Mouse (Mus musculus) lung, postnatal 0 days (tissue): Measurements from ENCODE around the gene Krba1. TPM values are rescaled to one million over a fixed set of nuclear protein-coding genes. Genes with fewer than 3 reads are reported as not detected.

Experiments
- ATAC-seq: fragments of 200-750 bp; cut with Nextera tagmentation; 2 replicates; pipeline ENCODE4 v1.8.0; 2017; ENCODE audit warnings: moderate library complexity
- DNase-seq: peaks from one replicate; pipeline ENCODE4 v3.0.0-alpha.2; 2016; ENCODE audit warnings: low spot score
- H3K27ac ChIP-seq: fragments of 300-500 bp; sonication (generic); 2 replicates; pipeline ENCODE4 v1.5.1; 2014; ENCODE audit warnings: antibody characterized with exemption, mild to moderate bottlenecking, low read length, mixed read lengths
- H3K27me3 ChIP-seq: fragments of 300-500 bp; sonication (generic); replicated peaks from 2 replicates; pipeline ENCODE4 v1.6.1; 2014; ENCODE audit warnings: low read length, mixed read lengths; ENCODE audit not compliant: insufficient read depth
- H3K36me3 ChIP-seq: fragments of 300-500 bp; sonication (generic); 2 replicates; pipeline ENCODE4 v1.6.1; 2014; ENCODE audit warnings: low read length, mixed read lengths; ENCODE audit not compliant: insufficient read depth
- H3K4me1 ChIP-seq: fragments of 300-500 bp; sonication (generic); 2 replicates; pipeline ENCODE4 v1.6.1; 2014; ENCODE audit warnings: antibody characterized with exemption, low read depth, low read length, mixed read lengths; ENCODE audit not compliant: insufficient read depth
- H3K4me2 ChIP-seq: fragments of 300-500 bp; sonication (generic); replicated peaks from 2 replicates; pipeline ENCODE4 v1.6.1; 2014; ENCODE audit warnings: low read depth, mild to moderate bottlenecking, low read length, moderate library complexity, mixed read lengths
- H3K4me3 ChIP-seq: fragments of 300-500 bp; sonication (generic); 2 replicates; pipeline ENCODE4 v1.5.1; 2014; ENCODE audit warnings: low read depth, low read length
- H3K9ac ChIP-seq: fragments of 300-500 bp; sonication (generic); replicated peaks from 2 replicates; pipeline ENCODE4 v1.6.1; 2014; ENCODE audit warnings: low read depth, mild to moderate bottlenecking
- H3K9me3 ChIP-seq: fragments of 300-500 bp; sonication (generic); 2 replicates; pipeline ENCODE4 v1.6.1; 2016; ENCODE audit warnings: low read length, mixed read lengths
- CTCF ChIP-seq: IDR thresholded peaks from 2 replicates; pipeline ENCODE4 v1.5.1; 2016; ENCODE audit warnings: antibody characterized with exemption, mild to moderate bottlenecking
- EP300 ChIP-seq: IDR thresholded peaks from 2 replicates; pipeline ENCODE4 v1.6.1; 2016; ENCODE audit warnings: antibody characterized with exemption, mild to moderate bottlenecking, control low read depth
- WGBS: fragments of 180-500 bp; shearing (Covaris S2); extraction: QIAGEN DNeasy Blood & Tissue Kit; methylation state at CpG from one replicate; pipeline ENCODE4 v1.1.7; 2014; 5-methylcytosine and 5-hydroxymethylcytosine counted together
- polyA plus RNA-seq: library from polyadenylated mRNA; unstranded; fragments of >200 nt; fragmentation: Nextera tagmentation; extraction: Ambion mirVana; gene quantifications from 2 replicates; pipeline ENCODE4 v1.2.1, GENCODE M21; 2015

The Krba1 gene
- polyA plus RNA-seq, 1 experiment from 2014 or later = 7.6 TPM

- Histone ChIP-seq H3K9me3 (no peaks in the 10 kb centered on the region), H3K4me3 (no peak overlapping the region), H3K36me3 (peaks cover 27% of the 10 kb centered on the region), H3K27ac (no peak overlapping the region), H3K9ac (no peak overlapping the region), H3K4me2 (no peak overlapping the region), H3K4me1 (no peaks in the 10 kb centered on the region), H3K27me3 (no peaks in the 10 kb centered on the region)
- TF ChIP-seq CTCF = no peak
- TF ChIP-seq EP300 = no peak
- WGBS = 84% methylated on average over 6 of the region's 6 CpGs
- DNase-seq (no peak), ATAC-seq (no peak)
Observed at GRCm38 (mm10) chr6:48411193-48412092, 16.1 kb downstream of the Krba1 start.

DNA sequence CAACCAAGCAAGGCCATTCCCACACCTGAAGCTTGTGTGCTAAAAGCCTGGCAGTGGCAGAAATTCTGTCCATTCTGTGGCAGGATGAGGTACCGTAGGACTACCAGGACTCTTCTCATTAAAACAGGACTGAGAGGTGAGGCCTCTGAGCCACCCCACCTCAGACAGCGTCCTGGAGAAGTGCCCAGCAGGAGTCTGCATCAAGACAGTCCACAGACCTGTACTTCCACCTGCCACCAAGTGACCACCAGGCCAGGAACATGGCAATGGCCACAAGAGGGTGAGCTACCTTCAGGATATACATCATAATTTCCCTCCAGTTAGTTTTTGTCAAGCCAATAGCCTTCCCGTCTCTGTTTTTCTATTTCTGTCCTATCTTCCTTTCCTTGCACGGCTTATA is 16.8 kb downstream of the Krba1 start:
- no peak for TF ChIP-seq EP300
- TF ChIP-seq CTCF = peak; percentile 25; the same call in 1 of the 2 replicates
- peaks cover 32% of the 10 kb centered on the region for H3K36me3 ChIP-seq
- no peak overlapping the region for H3K27ac ChIP-seq
- no peaks in the 10 kb centered on the region for H3K27me3 ChIP-seq
- H3K9me3 ChIP-seq = no peaks in the 10 kb centered on the region
- H3K4me3 ChIP-seq = no peak overlapping the region
- no peaks in the 10 kb centered on the region for H3K4me1 ChIP-seq
- no peak overlapping the region for H3K9ac ChIP-seq
- DNase-seq = no peak
- no peak overlapping the region for H3K4me2 ChIP-seq
- no peak for ATAC-seq
- WGBS = 82% methylated on average over 4 of the region's 4 CpGs

- Histone ChIP-seq H3K27me3 (no peaks in the 10 kb centered on the region), H3K9me3 (no peaks in the 10 kb centered on the region), H3K4me2 (no peak overlapping the region), H3K36me3 (peaks cover 32% of the 10 kb centered on the region), H3K4me1 (no peaks in the 10 kb centered on the region), H3K9ac (no peak overlapping the region), H3K4me3 (no peak overlapping the region), H3K27ac (no peak overlapping the region)
- TF ChIP-seq CTCF (no peak), EP300 (no peak)
- ATAC-seq = no peak
- 75% methylated on average over 3 of the region's 3 CpGs for WGBS
- no peak for DNase-seq
Observed at GRCm38 (mm10) chr6:48412662-48413061, 17.3 kb downstream of the Krba1 start.

DNA sequence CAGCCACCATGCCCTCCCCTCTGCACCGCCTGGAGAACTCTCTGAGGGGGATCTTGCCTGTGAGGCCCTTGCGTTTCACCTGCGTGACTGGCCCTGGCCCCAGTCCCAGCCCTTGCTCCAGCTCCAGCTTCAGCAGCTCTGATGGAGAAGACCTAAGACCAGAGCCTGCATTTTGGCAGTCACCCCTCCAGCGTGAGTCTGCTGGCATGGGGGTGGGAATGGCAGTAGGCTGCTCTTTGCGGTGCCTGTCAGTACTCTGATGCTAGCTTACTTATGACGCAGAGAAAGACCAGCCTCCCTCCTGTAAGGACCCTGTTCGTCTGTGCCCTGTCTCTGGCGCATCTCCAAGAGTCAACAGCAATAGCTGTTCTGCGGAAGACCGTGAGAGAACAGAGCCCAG is 17.7 kb downstream of the Krba1 start:
- TF ChIP-seq CTCF = no peak
- no peak for TF ChIP-seq EP300
- ATAC-seq (no peak), DNase-seq (no peak)
- no peaks in the 10 kb centered on the region for H3K27me3 ChIP-seq
- H3K4me1 ChIP-seq = no peaks in the 10 kb centered on the region
- 85% methylated on average over 10 of the region's 10 CpGs for WGBS
- H3K9me3 ChIP-seq = no peaks in the 10 kb centered on the region
- H3K9ac ChIP-seq = no peak overlapping the region
- H3K36me3 ChIP-seq = peaks cover 32% of the 10 kb centered on the region
- H3K27ac ChIP-seq = no peak overlapping the region
- H3K4me2 ChIP-seq = no peak overlapping the region
- no peak overlapping the region for H3K4me3 ChIP-seq

DNA sequence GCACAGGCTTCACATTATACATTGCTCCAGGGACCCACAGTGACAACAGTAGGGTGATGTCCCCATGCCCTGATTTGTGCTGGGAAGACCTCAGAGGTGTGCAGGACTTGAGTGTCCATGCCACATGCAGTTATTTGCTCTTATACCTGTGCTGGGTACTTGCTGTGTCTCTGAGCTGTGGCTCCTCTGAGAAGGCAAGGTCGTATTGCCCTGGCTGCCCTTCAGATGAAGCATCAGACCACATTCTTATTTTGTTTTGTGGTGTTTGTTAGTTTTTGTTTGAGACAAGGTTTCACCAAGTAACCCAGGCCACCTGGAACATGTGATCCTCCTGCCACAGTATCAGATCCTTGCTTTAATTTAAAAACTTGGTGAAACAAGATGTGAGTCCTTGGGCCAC is 19.5 kb downstream of the Krba1 start:
- Histone ChIP-seq H3K36me3 (peaks cover 28% of the 10 kb centered on the region), H3K27me3 (no peaks in the 10 kb centered on the region), H3K9ac (no peak overlapping the region), H3K4me3 (no peak overlapping the region), H3K4me2 (no peak overlapping the region), H3K4me1 (no peaks in the 10 kb centered on the region), H3K9me3 (no peaks in the 10 kb centered on the region), H3K27ac (no peak overlapping the region)
- DNase-seq (no peak), ATAC-seq (no peak)
- WGBS = 79% methylated on average over 1 of the region's 1 CpGs
- TF ChIP-seq CTCF = no peak
- TF ChIP-seq EP300 = no peak

- TF ChIP-seq EP300 (no peak), CTCF (no peak)
- Histone ChIP-seq H3K36me3 (peaks cover 28% of the 10 kb centered on the region), H3K27me3 (no peaks in the 10 kb centered on the region), H3K4me3 (no peak overlapping the region), H3K4me1 (no peaks in the 10 kb centered on the region), H3K27ac (no peak overlapping the region), H3K4me2 (no peak overlapping the region), H3K9ac (no peak overlapping the region), H3K9me3 (no peaks in the 10 kb centered on the region)
- ATAC-seq (no peak), DNase-seq (no peak)
- 91% methylated on average over 7 of the region's 7 CpGs for WGBS
Observed at GRCm38 (mm10) chr6:48415636-48416035, 20.2 kb downstream of the Krba1 start.
